ENCODE assay signal across 8 mouse cellular contexts in genomic region chr4:134779136-134779934, GRCm38 (mm10). TPM values are rescaled to one million over a fixed set of nuclear protein-coding genes. Genes with fewer than 3 reads are reported as not detected.
DNase-seq lines count a peak whose midpoint lies in the region; ATAC-seq and TF ChIP-seq lines count a peak whose summit lies in the region.

No protein-coding gene starts in this region.

- TF ChIP-seq POLR2A in thymus, adult 2 months (IDR thresholded peaks at IDR 0.05; ENCODE audit: control insufficient read depth, extremely low read depth, insufficient read depth, low read length, poor library complexity), result no peak

- ATAC-seq in heart, embryonic 11.5 days (replicated peaks; ENCODE audit: insufficient number of reproducible peaks, low FRiP score, low TSS enrichment), result no peak

- DNase-seq in heart, adult 18-20 months, result peak; percentile 60 to 87
- peak; percentile 78 to 88 for DNase-seq in heart, adult 9 months (ENCODE audit: low spot score in 2 of 2)
- peak; percentile 78 to 83 for DNase-seq in kidney, postnatal 36 days
- DNase-seq in retina, embryonic 14.5 days (ENCODE audit: low spot score), result peak; percentile 71
- no peak for DNase-seq in thymus, adult 2 months
- DNase-seq in left cerebral cortex, adult 11 months (ENCODE audit: low spot score), result no peak
- no peak for DNase-seq in spleen, adult 18-20 months

- TF ChIP-seq CTCF in thymus, adult 2 months (IDR thresholded peaks at IDR 0.05; ENCODE audit: borderline replicate concordance, control insufficient read depth, extremely low read depth, insufficient read depth, low read length, poor library complexity), result no peak

- no peak overlapping the region for H3K4me2 ChIP-seq in heart, embryonic 11.5 days

- H3K9me3 ChIP-seq in heart, embryonic 11.5 days (replicated peaks; ENCODE audit: control insufficient read depth, low read length), result no peaks in the 10 kb centered on the region

- peaks cover 10% of the 10 kb centered on the region for H3K4me1 ChIP-seq in heart, embryonic 11.5 days (ENCODE audit: control insufficient read depth, insufficient read depth, low read length)
- H3K4me1 ChIP-seq in thymus, adult 2 months (replicated peaks; ENCODE audit: control insufficient read depth, insufficient read depth, low read length), result no peaks in the 10 kb centered on the region

- H3K36me3 ChIP-seq in heart, embryonic 11.5 days (ENCODE audit: control insufficient read depth, insufficient read depth, low read length), result no peaks in the 10 kb centered on the region
- H3K36me3 ChIP-seq in thymus, adult 2 months (ENCODE audit: control insufficient read depth, insufficient read depth, low read length), result no peaks in the 10 kb centered on the region

- H3K27me3 ChIP-seq in heart, embryonic 11.5 days (ENCODE audit: control insufficient read depth, insufficient read depth, low read length), result no peaks in the 10 kb centered on the region
- H3K27me3 ChIP-seq in thymus, adult 2 months (ENCODE audit: control insufficient read depth, insufficient read depth, low read length), result no peaks in the 10 kb centered on the region

- 47% methylated on average over 14 of the region's 14 CpGs for WGBS in heart, embryonic 11.5 days (ENCODE audit: insufficient replicate concordance)
- 64% methylated on average over 14 of the region's 14 CpGs for WGBS in thymus, adult 2 months

- H3K27ac ChIP-seq in heart, embryonic 11.5 days (ENCODE audit: low read depth, low read length), result no peak overlapping the region
- H3K27ac ChIP-seq in thymus, adult 2 months (ENCODE audit: control insufficient read depth, insufficient read depth, low read length), result no peak overlapping the region

- H3K9ac ChIP-seq in heart, embryonic 11.5 days (ENCODE audit: low read depth, low read length), result no peak overlapping the region

- no peak overlapping the region for H3K4me3 ChIP-seq in heart, embryonic 11.5 days (ENCODE audit: low read depth, low read length)
- no peak overlapping the region for H3K4me3 ChIP-seq in thymus, adult 2 months (ENCODE audit: control insufficient read depth, insufficient read depth, low read length)

RNA-seq across cellular contexts. Expression of gene Ldlrap1, which starts 11.5 kb away (rescaled TPM):
- 1 to 10 TPM; 7.7 to 9.8 TPM for total RNA-seq in heart, adult 18-20 months (2021)
- 11.4 and 13.5 TPM in 2 replicates for polyA plus RNA-seq in heart, embryonic 11.5 days (2014; fragmentation: Nextera tagmentation; extraction: Ambion mirVana)
- 25.3 and 26.0 TPM in 2 replicates for polyA plus RNA-seq in thymus, adult 2 months (2012; rRNA removed)

Comparison
In these comparisons a context has a peak if more than half of its experiments do, and no peak if none do; other contexts are left out.
1. DNase-seq: peak in heart, adult 18-20 months (2 of 2), heart, adult 9 months (2 of 2), kidney, postnatal 36 days (2 of 2) and retina, embryonic 14.5 days (single experiment); none in thymus, adult 2 months (single experiment), left cerebral cortex, adult 11 months (single experiment) and spleen, adult 18-20 months (0 of 2).